8 mouse cellular contexts compared by ENCODE assay signal in genomic region chr10:81570831-81571500, GRCm38 (mm10). TPM values are rescaled to one million over a fixed set of nuclear protein-coding genes. Genes with fewer than 3 reads are reported as not detected.
DNase-seq lines count a peak whose midpoint lies in the region; ATAC-seq lines count a peak whose summit lies in the region.

No protein-coding gene starts in this region.

- peak; percentile 66 for ATAC-seq in megakaryocyte, adult 5-6 weeks (ENCODE audit: poor library complexity, severe bottlenecking)

- peak; percentile 95 to 98 for DNase-seq in adrenal gland, adult (ENCODE audit: inconsistent age in 2 of 2, low spot score in 1 of 2)
- peak; percentile 98 for DNase-seq in embryo, embryonic 10 days (ENCODE audit: low spot score)
- DNase-seq in gastrocnemius, postnatal 10 days, result peak; percentile 95
- peak; percentile 90 for DNase-seq in induced T-regulatory cell, adult 2 months (ENCODE audit: low read depth)
- peak; percentile 81 to 96 for DNase-seq in left cerebral cortex, adult 8-10 months (ENCODE audit: low spot score in 2 of 2)
- peak; percentile 96 for DNase-seq in right cerebral cortex, adult 18-20 months
- peak; percentile 75 for DNase-seq in urinary bladder, adult 2 months (ENCODE audit: low spot score)

RNA-seq across cellular contexts. Expression of gene Tle2, which starts 3.4 kb away (rescaled TPM):
- 1 to 10 TPM; 4.4 to 9.4 TPM for total RNA-seq in gastrocnemius, postnatal 10 days (2021)
- total RNA-seq in left cerebral cortex, adult 8-10 months (2022), result 10 to 100 TPM; 36.2 to 42.3 (median 39.2) TPM
- total RNA-seq in megakaryocyte, adult 5-6 weeks (2015), result 1.1 and 3.3 TPM in 2 replicates
- total RNA-seq in megakaryocyte, adult 5-6 weeks (2017), result 0.51 and 1.8 TPM in 2 replicates
- 67.4 and 93.4 TPM in 2 replicates for polyA plus RNA-seq in urinary bladder, adult 2 months (2012; rRNA removed)

RNA-seq across cellular contexts. Expression of gene Aes, which starts 11.7 kb away (rescaled TPM):
- total RNA-seq in gastrocnemius, postnatal 10 days (2021), result 100 to 1,000 TPM; 614 to 667 TPM
- 100 to 1,000 TPM; 719 to 760 (median 743) TPM for total RNA-seq in left cerebral cortex, adult 8-10 months (2022)
- total RNA-seq in megakaryocyte, adult 5-6 weeks (2015), result 345 and 384 TPM in 2 replicates
- 238 and 282 TPM in 2 replicates for total RNA-seq in megakaryocyte, adult 5-6 weeks (2017)
- polyA plus RNA-seq in urinary bladder, adult 2 months (2012; rRNA removed), result 385 and 562 TPM in 2 replicates

RNA-seq across cellular contexts. Expression of gene Gna11, which starts 26.0 kb away (rescaled TPM):
- 10 to 100 TPM; 40.6 to 44.8 TPM for total RNA-seq in gastrocnemius, postnatal 10 days (2021)
- total RNA-seq in left cerebral cortex, adult 8-10 months (2022), result 100 to 1,000 TPM in 3 of 4 experiments, 10 to 100 TPM in 1; 99.3 to 110 (median 101) TPM
- total RNA-seq in megakaryocyte, adult 5-6 weeks (2015), result 4.9 and 7.8 TPM in 2 replicates
- 7.1 and 8.1 TPM in 2 replicates for total RNA-seq in megakaryocyte, adult 5-6 weeks (2017)
- 84.0 and 88.5 TPM in 2 replicates for polyA plus RNA-seq in urinary bladder, adult 2 months (2012; rRNA removed)

RNA-seq across cellular contexts. Expression of gene Tle6, which starts 29.9 kb away (rescaled TPM):
- total RNA-seq in gastrocnemius, postnatal 10 days (2021), result 1 to 10 TPM; 2.2 to 3.1 TPM
- total RNA-seq in left cerebral cortex, adult 8-10 months (2022), result 10 to 100 TPM; 10.3 to 17.2 (median 14.0) TPM
- 1.9 and 8.9 TPM in 2 replicates for total RNA-seq in megakaryocyte, adult 5-6 weeks (2015)
- 6.5 and 11.4 TPM in 2 replicates for total RNA-seq in megakaryocyte, adult 5-6 weeks (2017)
- 38.1 and 47.5 TPM in 2 replicates for polyA plus RNA-seq in urinary bladder, adult 2 months (2012; rRNA removed)

RNA-seq across cellular contexts. Expression of gene BC025920, which starts 35.1 kb away (rescaled TPM):
- total RNA-seq in gastrocnemius, postnatal 10 days (2021), result 1 to 10 TPM; 1.6 to 1.8 TPM
- total RNA-seq in left cerebral cortex, adult 8-10 months (2022), result 1 to 10 TPM; 3.3 to 5.4 (median 3.9) TPM
- 1.7 and 2.0 TPM in 2 replicates for total RNA-seq in megakaryocyte, adult 5-6 weeks (2015)
- total RNA-seq in megakaryocyte, adult 5-6 weeks (2017), result 2.3 and 2.4 TPM in 2 replicates
- 2.2 and 2.3 TPM in 2 replicates for polyA plus RNA-seq in urinary bladder, adult 2 months (2012; rRNA removed)

Comparison
In these comparisons a context has a peak if more than half of its experiments do, and no peak if none do; other contexts are left out.
1. Peak in every context shown above with its lines: DNase-seq and ATAC-seq.
2. RNA of gene Gna11, which starts 26.0 kb away (total RNA-seq): 99.3 to 110 TPM in left cerebral cortex, adult 8-10 months and 40.6 to 44.8 TPM in gastrocnemius, postnatal 10 days; 4.9 to 8.1 TPM in megakaryocyte, adult 5-6 weeks; every median in the first group is over 4 times any median in the second.